Mouse (Mus musculus) thymus, adult 2 months (tissue): ENCODE measurements around the gene Vav3.

Source experiments
- CTCF ChIP-seq: fragments of 200-500 bp; IDR thresholded peaks from 2 replicates; pipeline ENCODE4 v1.5.1; 2012; ENCODE audit warnings: mild to moderate bottlenecking, control low read depth, low read length, moderate library complexity, borderline replicate concordance; ENCODE audit not compliant: control insufficient read depth, poor library complexity, insufficient read depth; ENCODE audit errors: extremely low read depth
- POLR2A ChIP-seq: fragments of 200-500 bp; IDR thresholded peaks from 2 replicates; pipeline ENCODE4 v1.6.1; 2012; ENCODE audit warnings: mild to moderate bottlenecking, low read length, control low read depth, moderate library complexity; ENCODE audit not compliant: control insufficient read depth, poor library complexity, insufficient read depth; ENCODE audit errors: extremely low read depth

GRCm38 (mm10) chr3:109332755-109333154 is 7.7 kb upstream of the Vav3 start:
- TF ChIP-seq CTCF (no peak), POLR2A (no peak)
